Mouse (Mus musculus): ENCODE results near the gene St3gal3.

The St3gal3 gene

GRCm38 (mm10) chr4:118044510-118044909 lies 90.2 kb downstream of the St3gal3 start:
- no peak for DNase-seq

- DNase-seq: no peak
Measured at GRCm38 (mm10) chr4:118043331-118044002, 91.2 kb downstream of the St3gal3 start.

- DNase-seq: no peak
Measured at GRCm38 (mm10) chr4:118042671-118043320, 91.9 kb downstream of the St3gal3 start.

- DNase-seq: no peak
Measured at GRCm38 (mm10) chr4:118041145-118041544, 93.6 kb downstream of the St3gal3 start.

GRCm38 (mm10) chr4:118040650-118041049 lies 94.1 kb downstream of the St3gal3 start:
- DNase-seq: no peak

GRCm38 (mm10) chr4:118039964-118040363 lies 94.8 kb downstream of the St3gal3 start:
- no peak for DNase-seq

GRCm38 (mm10) chr4:118038023-118038422 lies 96.7 kb downstream of the St3gal3 start:
- no peak for DNase-seq

GRCm38 (mm10) chr4:118037406-118037805 lies 97.3 kb downstream of the St3gal3 start:
- no peak for DNase-seq

- no peak for DNase-seq
Measured at GRCm38 (mm10) chr4:118036531-118036930, 98.2 kb downstream of the St3gal3 start.

- no peak for DNase-seq
Measured at GRCm38 (mm10) chr4:118035090-118035489, 99.6 kb downstream of the St3gal3 start.

- no peak for DNase-seq
Measured at GRCm38 (mm10) chr4:118033026-118033425, 101.7 kb downstream of the St3gal3 start.

GRCm38 (mm10) chr4:118031776-118032170 lies 102.9 kb downstream of the St3gal3 start:
- no peak for DNase-seq

GRCm38 (mm10) chr4:118031132-118031775 lies 103.5 kb downstream of the St3gal3 start:
- no peak for DNase-seq

- no peak for DNase-seq
Measured at GRCm38 (mm10) chr4:118030330-118030729, 104.4 kb downstream of the St3gal3 start.

GRCm38 (mm10) chr4:118029892-118030291 lies 104.8 kb downstream of the St3gal3 start:
- DNase-seq: no peak

GRCm38 (mm10) chr4:118028994-118029393 lies 105.7 kb downstream of the St3gal3 start:
- no peak for DNase-seq

GRCm38 (mm10) chr4:118025931-118026330 lies 108.8 kb downstream of the St3gal3 start:
- no peak for DNase-seq

- no peak for DNase-seq
Measured at GRCm38 (mm10) chr4:118025381-118025780, 109.3 kb downstream of the St3gal3 start.

- no peak for DNase-seq
Measured at GRCm38 (mm10) chr4:118022811-118023210, 111.9 kb downstream of the St3gal3 start.

GRCm38 (mm10) chr4:118022406-118022805 lies 112.3 kb downstream of the St3gal3 start:
- no peak for DNase-seq

GRCm38 (mm10) chr4:118019640-118020039 lies 115.1 kb downstream of the St3gal3 start:
- no peak for DNase-seq

- no peak for DNase-seq
Measured at GRCm38 (mm10) chr4:118019218-118019617, 115.5 kb downstream of the St3gal3 start.

GRCm38 (mm10) chr4:118017021-118017805 lies 117.5 kb downstream of the St3gal3 start:
- DNase-seq: no peak
